Mouse (Mus musculus) thymus, adult 2 months (tissue): ENCODE measurements around the gene Flii. TPM values are rescaled to one million over a fixed set of nuclear protein-coding genes. Genes with fewer than 3 reads are reported as not detected.

ENCODE experiments used
- DNase-seq: peaks from one replicate; pipeline ENCODE4 v3.0.0; 2021
- H3K27ac ChIP-seq: fragments of 200-500 bp; 2 replicates; pipeline ENCODE4 v1.5.1; 2012; ENCODE audit warnings: low read length, control low read depth; ENCODE audit not compliant: control insufficient read depth, insufficient read depth
- H3K27me3 ChIP-seq: fragments of 200-500 bp; 2 replicates; pipeline ENCODE4 v1.6.1; 2012; ENCODE audit warnings: mild to moderate bottlenecking, low read length, moderate library complexity, mixed read lengths; ENCODE audit not compliant: control insufficient read depth, insufficient read depth
- H3K36me3 ChIP-seq: fragments of 200-500 bp; 2 replicates; pipeline ENCODE4 v1.6.1; 2012; ENCODE audit warnings: mild to moderate bottlenecking, low read length, moderate library complexity; ENCODE audit not compliant: control insufficient read depth, insufficient read depth
- H3K4me1 ChIP-seq: fragments of 200-500 bp; replicated peaks from 2 replicates; pipeline ENCODE4 v1.6.1; 2012; ENCODE audit warnings: low read length; ENCODE audit not compliant: control insufficient read depth, insufficient read depth
- H3K4me3 ChIP-seq: fragments of 200-500 bp; 2 replicates; pipeline ENCODE4 v1.5.1; 2012; ENCODE audit warnings: mild to moderate bottlenecking, low read length, control low read depth, moderate library complexity; ENCODE audit not compliant: control insufficient read depth, insufficient read depth
- CTCF ChIP-seq: fragments of 200-500 bp; IDR thresholded peaks from 2 replicates; pipeline ENCODE4 v1.5.1; 2012; ENCODE audit warnings: mild to moderate bottlenecking, control low read depth, low read length, moderate library complexity, borderline replicate concordance; ENCODE audit not compliant: control insufficient read depth, poor library complexity, insufficient read depth; ENCODE audit errors: extremely low read depth
- POLR2A ChIP-seq: fragments of 200-500 bp; IDR thresholded peaks from 2 replicates; pipeline ENCODE4 v1.6.1; 2012; ENCODE audit warnings: mild to moderate bottlenecking, low read length, control low read depth, moderate library complexity; ENCODE audit not compliant: control insufficient read depth, poor library complexity, insufficient read depth; ENCODE audit errors: extremely low read depth
- WGBS: fragments of 180-500 bp; shearing (Covaris S2); methylation state at CpG from one replicate; pipeline ENCODE4 v1.1.7; 2018; 5-methylcytosine and 5-hydroxymethylcytosine counted together
- polyA plus RNA-seq: library from polyadenylated mRNA; depleted of rRNA; stranded (reverse); fragments of >200 nt; gene quantifications from 2 replicates; pipeline ENCODE4 v1.2.3, GENCODE M21; 2012; rRNA removed

The Flii gene
- polyA plus RNA-seq, result 254 and 271 TPM in 2 replicates

DNA sequence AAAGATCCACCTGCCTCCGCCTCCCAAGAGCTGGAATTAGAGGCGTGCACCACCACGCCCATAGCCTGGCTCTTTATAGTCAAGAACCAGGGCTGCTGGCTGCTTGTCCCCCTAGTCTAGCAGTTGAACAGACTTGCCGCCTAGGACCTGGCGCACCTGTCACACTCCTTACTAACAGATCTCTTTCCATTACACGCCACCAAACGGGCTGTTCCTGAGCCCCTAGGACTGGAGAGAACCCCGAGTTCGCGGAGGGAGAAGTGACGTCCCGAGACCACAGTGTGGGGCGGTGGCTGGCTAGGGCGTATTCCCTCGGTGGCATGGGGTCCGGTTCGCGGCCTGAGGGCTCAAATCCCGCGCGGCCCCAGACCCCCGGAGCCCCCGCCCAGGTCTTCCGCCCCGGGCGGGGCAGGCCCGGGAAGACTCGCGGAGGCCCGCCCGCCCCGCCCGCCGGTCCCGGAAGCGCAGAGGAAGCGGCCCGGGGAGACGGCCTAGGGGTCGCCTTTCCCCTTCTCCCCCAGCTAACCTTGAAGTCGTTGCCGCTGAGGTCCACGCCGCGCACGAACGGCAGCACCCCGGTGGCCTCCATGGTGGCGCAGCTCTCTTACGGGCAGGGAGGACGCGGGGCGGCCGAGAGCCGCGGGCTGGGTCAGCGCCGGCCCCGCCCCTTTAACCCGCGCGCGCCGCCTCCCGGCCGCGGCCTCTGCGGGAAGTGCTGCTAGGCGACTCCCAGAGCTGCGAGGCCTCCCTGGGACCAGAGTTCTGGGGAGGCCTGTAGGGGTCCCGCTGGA lies at the start of gene Flii:
Gene Flii, minus strand, starts transcription at position 663 of the 791 bp plus-strand sequence.
- Histone ChIP-seq H3K4me1 (peaks cover 18% of the 10 kb centered on the region), H3K27me3 (no peaks in the 10 kb centered on the region), H3K36me3 (peaks cover 21% of the 10 kb centered on the region), H3K4me3 (peak within 1 kb of the TSS; percentile 91), H3K27ac (peak within 1 kb of the TSS; percentile 76)
- peak; percentile 84 for DNase-seq
- WGBS, result 2% methylated on average over 71 of the region's 71 CpGs
- peak; percentile 80 for TF ChIP-seq CTCF
- no peak; the same call in none of the 2 replicates for TF ChIP-seq POLR2A

DNA sequence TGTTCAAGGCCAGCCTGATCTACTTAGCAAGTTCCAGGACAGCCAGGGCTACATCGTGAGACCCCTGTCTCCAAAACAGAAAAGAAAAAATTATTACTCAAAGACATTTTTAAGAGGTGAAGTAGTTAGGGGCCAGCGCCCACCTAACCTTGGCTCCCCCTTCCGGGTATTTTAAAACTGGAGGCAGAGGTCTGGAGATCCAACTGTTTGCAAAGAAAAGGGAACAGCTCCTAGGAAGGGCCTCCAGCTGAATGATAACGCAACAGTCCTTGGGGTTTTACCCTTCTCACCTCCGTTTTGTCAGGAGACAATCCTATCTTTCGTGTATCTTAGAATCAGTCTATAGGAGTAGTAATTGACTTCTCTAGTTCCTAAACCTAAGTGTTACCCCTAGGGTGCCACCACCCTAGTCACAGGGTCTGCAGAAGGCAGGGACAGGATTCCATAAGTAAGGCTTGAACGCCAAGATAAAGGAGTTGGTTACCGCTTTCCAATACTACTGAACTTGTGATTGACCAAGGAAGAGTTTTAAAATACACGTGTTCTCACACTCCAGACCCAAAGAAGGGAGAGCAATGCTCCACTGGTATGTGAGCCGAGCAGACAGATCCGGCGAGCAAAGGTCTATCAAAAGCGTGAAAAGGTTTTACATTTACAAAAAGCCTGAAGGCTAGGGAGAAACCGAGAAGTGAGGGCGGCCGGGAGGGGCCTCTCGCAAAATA lies 49.2 kb upstream of the Flii start:
- Histone ChIP-seq H3K4me1 (peaks cover 30% of the 10 kb centered on the region), H3K36me3 (no peaks in the 10 kb centered on the region), H3K27ac (peak overlapping the region; percentile 4), H3K4me3 (peak overlapping the region; percentile 75), H3K27me3 (no peaks in the 10 kb centered on the region)
- no peak for DNase-seq
- TF ChIP-seq CTCF (no peak), POLR2A (no peak)
- WGBS, result 4% methylated on average over 17 of the region's 17 CpGs

DNA sequence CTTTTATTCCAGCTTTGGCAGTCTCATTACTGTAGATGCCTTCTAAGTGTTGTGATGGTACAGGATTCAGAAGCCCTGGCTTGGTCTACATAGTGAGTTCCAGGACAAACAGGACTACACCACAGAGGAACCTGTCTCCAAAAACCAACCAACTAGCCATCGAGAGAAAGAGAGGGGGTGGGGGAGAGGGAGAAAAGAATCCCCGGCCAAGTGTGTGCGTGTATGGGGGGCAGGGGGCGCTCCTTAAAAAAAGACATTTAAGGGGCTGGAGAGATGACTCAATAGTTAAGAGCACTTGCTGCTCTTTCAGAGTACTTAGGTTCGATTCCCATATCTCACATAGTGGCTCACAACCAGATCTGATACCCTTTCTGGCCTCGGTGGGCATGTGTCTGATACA lies 48.5 kb upstream of the Flii start:
- TF ChIP-seq CTCF (no peak), POLR2A (no peak)
- H3K27me3 ChIP-seq, result no peaks in the 10 kb centered on the region
- H3K27ac ChIP-seq, result no peak overlapping the region
- H3K4me1 ChIP-seq, result peaks cover 26% of the 10 kb centered on the region
- 63% methylated on average over 6 of the region's 6 CpGs for WGBS
- H3K4me3 ChIP-seq, result no peak overlapping the region
- no peak for DNase-seq
- H3K36me3 ChIP-seq, result no peaks in the 10 kb centered on the region

DNA sequence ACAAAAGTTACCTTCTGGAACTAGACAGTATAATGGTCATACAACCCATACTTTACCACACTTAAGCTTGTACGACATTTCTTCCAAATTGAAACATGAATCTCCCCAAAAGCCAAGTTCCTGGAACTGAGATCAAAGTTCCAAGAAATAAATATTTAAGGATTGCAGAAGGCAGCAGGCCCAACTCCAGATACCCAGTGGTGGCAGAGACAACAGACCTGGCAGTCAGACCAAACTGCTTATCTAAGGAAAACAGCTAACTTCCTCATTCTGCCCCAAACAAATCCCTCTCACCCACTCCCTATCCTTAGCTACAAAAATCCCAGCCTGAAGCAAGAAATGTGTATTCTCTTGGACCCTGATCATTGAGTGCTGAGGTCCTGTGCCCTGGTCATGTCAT lies 47.8 kb upstream of the Flii start:
- TF ChIP-seq CTCF (no peak), POLR2A (no peak)
- Histone ChIP-seq H3K27ac (no peak overlapping the region), H3K4me3 (no peak overlapping the region), H3K27me3 (no peaks in the 10 kb centered on the region), H3K36me3 (no peaks in the 10 kb centered on the region), H3K4me1 (peaks cover 23% of the 10 kb centered on the region)
- WGBS, result 31% methylated on average over 1 of the region's 1 CpGs
- no peak for DNase-seq

DNA sequence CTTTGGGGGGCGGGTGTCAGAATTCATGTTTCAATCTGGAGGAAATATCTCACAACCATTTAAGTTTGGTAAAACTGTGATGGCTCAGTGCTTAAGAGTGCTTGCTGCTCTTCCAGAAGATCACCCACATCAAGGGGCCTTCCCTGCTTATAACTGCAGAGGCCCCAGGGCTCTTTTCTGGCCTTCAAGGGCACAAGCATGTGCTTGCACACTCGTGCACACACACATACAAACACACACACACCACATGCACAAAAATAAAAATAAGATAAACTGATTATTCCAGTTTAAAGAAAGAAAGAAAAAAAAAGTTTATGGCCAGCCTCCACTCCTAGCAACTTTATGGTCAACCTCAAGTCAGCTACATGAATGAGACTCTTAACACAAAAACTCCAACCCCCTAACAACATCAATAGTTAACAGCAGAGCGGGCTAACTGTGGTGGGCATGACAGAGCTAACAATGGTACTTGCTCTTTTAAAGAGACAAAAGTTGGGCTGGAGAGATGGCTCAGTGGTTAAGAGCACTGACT lies 47.2 kb upstream of the Flii start:
- Histone ChIP-seq H3K36me3 (no peaks in the 10 kb centered on the region), H3K27ac (no peak overlapping the region), H3K4me3 (no peak overlapping the region), H3K27me3 (no peaks in the 10 kb centered on the region), H3K4me1 (peaks cover 17% of the 10 kb centered on the region)
- WGBS, result 83% methylated on average over 3 of the region's 3 CpGs
- no peak for DNase-seq
- no peak for TF ChIP-seq POLR2A
- no peak for TF ChIP-seq CTCF

DNA sequence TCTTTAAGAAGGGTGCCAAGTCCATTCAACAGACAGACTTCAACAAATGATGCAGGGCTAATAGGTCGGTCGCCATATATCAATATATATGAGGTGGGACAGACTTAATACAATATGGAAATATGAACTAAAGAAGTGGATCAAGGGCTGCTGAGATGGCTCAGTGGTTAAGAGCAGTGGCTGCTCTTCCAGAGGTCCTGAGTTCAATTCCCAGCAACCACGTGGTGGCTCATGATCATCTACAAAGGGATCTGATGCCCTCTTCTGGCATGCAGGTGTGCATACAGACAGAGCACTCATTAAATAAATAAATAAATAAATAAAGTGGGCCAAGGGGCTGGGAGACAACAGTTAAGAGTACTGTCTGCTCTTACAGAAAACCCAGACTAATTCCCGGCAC lies 45.1 kb upstream of the Flii start:
- TF ChIP-seq POLR2A, result no peak
- no peak for TF ChIP-seq CTCF
- no peaks in the 10 kb centered on the region for H3K36me3 ChIP-seq
- H3K27me3 ChIP-seq, result no peaks in the 10 kb centered on the region
- DNase-seq, result no peak
- peaks cover 3% of the 10 kb centered on the region; the same call in 1 of the 2 replicates for H3K4me1 ChIP-seq
- no peak overlapping the region for H3K27ac ChIP-seq
- 94% methylated on average over 4 of the region's 4 CpGs for WGBS
- H3K4me3 ChIP-seq, result no peak overlapping the region
